Mouse (Mus musculus) CD4-positive, CD25-positive, alpha-beta regulatory T cell, adult 2 months (primary cell): ENCODE data around the gene Gm4491.

Source experiments
- DNase-seq: peaks from one replicate; pipeline ENCODE4 v3.0.0-alpha.2; 2012; ENCODE audit warnings: low read depth, low spot score

The Gm4491 gene

GRCm38 (mm10) chr14:57084180-57084668, 31.5 kb downstream of the Gm4491 start:
- no peak for DNase-seq

- no peak for DNase-seq
Observed at GRCm38 (mm10) chr14:57082863-57083262, 32.8 kb downstream of the Gm4491 start.

GRCm38 (mm10) chr14:57075537-57075936, 40.1 kb downstream of the Gm4491 start:
- no peak for DNase-seq

- peak; percentile 57 for DNase-seq
Observed at GRCm38 (mm10) chr14:57069906-57070305, 45.8 kb downstream of the Gm4491 start.

- no peak for DNase-seq
Observed at GRCm38 (mm10) chr14:57066053-57066452, 49.6 kb downstream of the Gm4491 start.
